Mouse (Mus musculus): ENCODE data around the gene Grm4.
"Not testable (repeated sequence)": the region's sequence is repeated elsewhere in the genome, so short reads cannot be mapped to it uniquely, and the experiment has no call there.

The Grm4 gene

DNA sequence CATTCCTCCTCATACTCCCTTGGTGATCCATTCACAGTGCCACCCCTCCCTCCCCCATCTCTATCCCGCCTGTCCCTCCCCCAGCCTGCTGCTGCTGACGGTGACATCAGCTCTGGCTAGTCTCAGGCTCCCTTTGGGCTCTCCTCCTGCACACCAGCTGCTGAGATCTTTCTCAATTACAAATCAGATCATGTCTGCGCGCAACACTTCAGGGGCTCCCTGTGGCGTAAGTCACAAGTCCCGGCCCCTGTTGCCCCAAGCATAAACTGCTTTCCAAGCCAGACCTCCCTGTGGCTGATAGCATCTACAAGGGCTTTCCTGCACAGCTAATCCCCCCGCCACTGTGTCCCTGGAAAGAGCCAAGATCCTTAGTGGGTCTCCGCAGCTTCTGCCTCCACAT lies 128.3 kb downstream of the Grm4 start:
- DNase-seq (ENCODE audit: low spot score), result peak; percentile 11

DNA sequence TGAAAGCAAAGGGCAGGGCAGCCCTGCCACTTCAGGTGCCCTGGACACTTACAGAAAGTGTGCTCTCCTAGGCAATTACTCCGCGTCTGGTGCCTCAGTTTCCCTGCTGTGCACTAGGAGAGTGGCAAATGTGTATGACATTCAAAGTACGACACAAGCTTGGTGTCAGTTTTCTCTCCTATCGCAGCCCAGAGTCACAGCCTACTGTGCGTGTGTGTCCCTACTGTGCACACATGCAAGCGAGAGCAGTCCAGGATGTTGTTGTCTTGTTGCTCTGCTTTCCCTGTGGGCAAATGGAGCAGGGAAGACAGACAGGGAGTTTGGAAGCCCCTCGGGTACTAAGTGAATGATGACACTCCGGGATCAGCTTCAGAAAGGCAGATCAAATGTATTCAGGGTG lies 131.2 kb downstream of the Grm4 start:
- no peak for DNase-seq (ENCODE audit: low spot score)

DNA sequence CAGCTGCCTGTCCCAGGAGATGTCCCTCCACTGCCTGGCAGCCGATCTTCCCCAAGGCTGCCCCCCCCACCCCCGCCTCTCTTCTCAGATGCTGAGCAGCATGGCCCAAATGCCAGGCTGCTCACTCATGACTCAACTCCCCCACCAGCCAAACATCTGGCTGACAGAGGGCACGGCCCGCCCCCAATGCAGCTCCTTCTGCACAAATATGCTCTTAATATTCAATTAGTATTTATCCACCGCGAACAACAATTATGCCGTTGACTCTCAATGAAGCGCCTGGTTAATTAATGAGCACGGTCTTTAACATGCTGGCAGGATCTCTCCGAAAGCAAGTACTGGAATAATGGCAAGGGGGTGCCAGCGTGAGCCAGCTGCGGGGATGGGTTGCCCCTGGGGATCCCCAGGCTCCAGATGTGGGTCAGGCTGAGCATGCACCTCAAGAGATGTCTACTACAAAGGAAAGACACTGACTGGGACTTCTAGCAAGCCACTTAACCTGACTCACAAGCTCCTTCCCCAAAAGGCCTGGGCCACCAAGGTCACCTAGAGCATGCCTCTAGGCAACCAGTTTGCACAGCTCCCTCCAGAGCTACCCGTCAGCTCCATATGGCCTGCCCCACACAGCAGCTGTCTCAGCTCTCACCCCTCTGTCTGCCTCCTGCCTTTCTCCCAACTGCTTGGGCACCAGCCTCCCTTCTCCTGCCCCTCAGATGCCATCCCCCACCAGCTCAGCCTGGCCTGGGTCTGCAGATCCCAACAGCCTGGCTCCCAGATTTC lies 131.8 kb downstream of the Grm4 start:
- peak; percentile 12 for DNase-seq (ENCODE audit: low spot score)

DNA sequence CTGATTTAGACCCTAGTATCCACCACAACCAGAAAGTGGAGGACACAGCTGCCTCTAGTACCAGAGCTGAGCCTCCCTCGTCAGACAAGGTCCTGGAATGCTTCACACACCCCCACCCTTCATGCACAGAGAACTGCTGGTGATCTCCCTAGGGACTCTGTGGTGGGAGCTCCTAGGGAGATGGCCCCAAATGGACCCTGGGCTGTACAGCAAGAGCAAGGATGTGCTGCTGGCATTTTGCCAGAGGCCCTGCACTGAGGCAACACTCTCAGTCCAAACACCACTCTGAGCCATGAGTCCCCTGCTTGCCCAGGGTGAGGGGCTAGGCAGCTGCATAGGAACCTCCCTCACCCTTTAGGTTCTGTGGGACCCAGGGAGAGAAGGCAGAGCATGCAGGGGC lies 134.8 kb downstream of the Grm4 start:
- DNase-seq (ENCODE audit: low spot score), result no peak

DNA sequence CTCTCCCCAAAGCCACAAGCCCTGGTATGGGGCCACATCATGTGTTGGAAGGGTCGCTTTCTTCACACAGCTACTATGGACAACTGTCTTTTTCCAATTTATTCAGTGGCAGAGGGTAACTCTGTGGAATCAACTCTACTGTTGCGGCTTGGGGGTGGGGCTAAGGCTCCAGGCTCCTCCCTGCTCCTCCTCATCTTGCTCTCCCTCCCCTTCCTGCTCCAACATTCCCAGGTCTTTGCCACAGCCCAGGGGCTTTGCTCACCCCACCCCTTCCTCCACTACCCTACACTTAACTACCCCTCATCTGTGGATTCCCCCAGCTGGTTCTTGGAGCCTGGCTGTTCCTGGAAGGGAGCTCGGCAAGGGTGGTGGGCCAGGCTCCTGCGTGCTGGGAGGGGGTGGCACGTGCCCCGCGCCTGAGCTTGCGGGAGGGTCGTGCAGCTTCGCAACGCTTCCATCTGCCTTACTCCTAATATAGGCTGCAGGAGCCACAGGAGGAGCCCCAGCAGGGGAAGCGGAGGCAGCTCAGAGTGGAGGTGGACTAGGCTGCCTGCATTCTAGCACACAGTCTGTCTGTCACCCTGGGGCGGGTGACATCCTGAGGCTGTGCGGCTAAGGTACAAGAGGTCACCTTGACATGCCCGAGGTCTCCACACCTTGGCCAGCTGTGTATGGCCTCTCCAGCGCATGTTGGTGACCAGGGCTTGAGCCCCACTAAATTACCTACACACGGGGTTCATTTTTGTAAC lies 135.5 kb downstream of the Grm4 start:
- no peak for DNase-seq (ENCODE audit: low spot score)

DNA sequence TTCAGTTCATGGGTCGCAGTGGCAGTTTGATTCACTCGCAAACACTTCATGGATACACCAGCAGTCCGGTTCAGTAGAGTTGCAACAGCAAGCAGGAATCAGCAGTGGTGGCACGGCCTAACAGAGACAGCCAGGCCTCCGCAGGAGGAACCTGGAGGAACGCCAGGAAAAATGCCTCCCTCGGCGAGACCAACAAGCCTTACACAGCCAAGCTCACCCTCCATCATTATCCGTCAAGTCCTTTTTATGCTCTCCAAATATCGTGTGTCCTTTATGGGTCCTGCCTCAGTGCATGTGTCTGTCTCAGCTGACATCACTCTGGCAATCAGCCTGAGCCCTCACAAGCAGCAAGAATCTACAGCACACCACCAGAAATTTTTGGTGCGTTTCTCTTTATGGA lies 138.3 kb downstream of the Grm4 start:
- no peak for DNase-seq (ENCODE audit: low spot score)

DNA sequence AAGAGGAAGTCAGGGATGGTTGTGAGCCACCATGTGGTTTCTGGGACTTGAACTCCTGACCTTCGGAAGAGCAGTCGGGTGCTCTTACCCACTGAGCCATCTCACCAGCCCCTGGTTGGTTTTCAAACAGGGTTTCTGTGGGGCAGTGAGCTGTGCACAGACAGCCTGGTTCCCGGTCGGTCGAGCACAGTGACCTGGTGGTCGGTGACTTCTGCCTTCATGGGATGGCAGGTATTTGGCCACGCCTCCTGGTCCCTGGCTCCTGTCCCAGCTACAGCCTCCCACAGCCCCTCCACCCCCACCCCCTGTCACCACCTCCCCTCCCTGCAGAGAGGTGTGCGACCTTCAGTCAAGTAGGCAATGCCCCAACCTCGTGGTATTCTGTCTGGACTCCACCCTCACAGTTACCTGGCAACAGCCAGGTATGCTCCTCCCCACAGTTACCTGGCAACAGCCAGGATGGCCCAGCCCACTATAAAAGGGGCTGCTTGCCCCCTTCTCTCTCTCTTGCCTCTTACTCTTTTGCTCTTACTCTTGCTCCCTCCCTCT lies 140.2 kb downstream of the Grm4 start:
- DNase-seq (ENCODE audit: low spot score), result not testable (repeated sequence)

DNA sequence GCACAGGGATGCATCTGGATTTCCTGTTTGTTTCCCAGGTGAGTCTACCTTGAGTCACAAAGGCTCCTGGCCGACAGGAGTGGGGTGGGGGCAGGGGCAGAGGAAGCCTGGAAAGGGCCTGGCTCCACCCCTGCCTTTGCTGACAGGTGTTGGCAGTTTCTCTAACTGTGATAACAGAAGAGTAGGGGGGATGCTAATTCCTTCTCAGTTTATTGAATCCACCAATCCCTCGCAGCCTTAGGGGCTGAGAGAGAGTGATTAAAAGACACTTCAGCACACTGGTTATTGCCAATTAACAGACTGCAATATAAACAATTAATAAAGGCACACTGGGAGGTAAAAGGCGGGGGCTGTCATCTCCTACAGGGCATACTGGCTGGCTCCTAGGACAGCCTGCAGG lies 142.2 kb downstream of the Grm4 start:
- DNase-seq (ENCODE audit: low spot score), result no peak

DNA sequence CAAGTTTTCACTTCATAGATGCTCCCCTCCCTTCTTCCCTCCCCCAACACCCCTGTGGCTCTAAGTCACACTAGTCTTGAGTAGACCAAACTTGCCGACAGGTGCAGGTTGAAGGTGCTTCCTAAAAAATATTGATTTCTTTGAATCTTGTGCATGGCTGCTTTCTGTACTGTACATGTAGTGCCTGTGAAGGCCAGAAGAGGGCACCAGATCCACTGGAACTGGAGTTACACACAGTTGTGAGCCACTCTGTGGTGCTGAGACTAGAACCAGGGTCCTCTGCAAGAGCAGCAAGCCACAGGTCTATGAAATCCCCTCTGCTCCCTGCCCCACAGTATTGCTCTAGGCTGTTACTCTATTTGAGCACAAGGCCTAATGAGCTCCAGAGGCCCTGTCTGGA lies 144.1 kb downstream of the Grm4 start:
- DNase-seq (ENCODE audit: low spot score), result no peak

DNA sequence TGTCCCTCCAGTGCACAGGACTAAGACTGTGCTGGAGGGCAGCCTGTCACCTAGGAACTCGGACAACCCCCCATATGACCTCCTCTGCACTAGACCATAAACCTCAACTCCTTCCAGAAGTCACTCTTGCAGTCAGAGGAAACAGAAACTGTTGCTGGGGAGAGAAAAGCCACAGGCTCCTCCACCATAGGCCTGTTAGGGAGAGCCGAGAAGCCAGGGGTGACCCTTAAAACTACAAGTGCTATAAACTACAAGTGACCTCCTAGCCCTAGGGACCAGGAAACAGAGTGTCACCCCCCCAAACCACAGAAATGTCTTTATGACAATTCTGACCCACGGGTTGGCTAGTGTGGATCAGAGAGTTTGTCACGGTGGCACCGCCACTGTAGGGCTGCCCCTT lies 145.7 kb downstream of the Grm4 start:
- no peak for DNase-seq (ENCODE audit: low spot score)
